Mouse (Mus musculus) lung, adult 2 months (tissue): Measurements from ENCODE around the gene Cntn5. TPM values are rescaled to one million over a fixed set of nuclear protein-coding genes. Genes with fewer than 3 reads are reported as not detected.

Experiments
- DNase-seq: peaks from one replicate; pipeline ENCODE4 v3.0.0; 2022
- H3K4me1 ChIP-seq: fragments of 200-500 bp; 2 replicates; pipeline ENCODE4 v1.6.1; 2011; ENCODE audit warnings: low read length; ENCODE audit not compliant: control insufficient read depth, insufficient read depth
- H3K4me3 ChIP-seq: fragments of 200-500 bp; replicated peaks from 2 replicates; pipeline ENCODE3; 2011; ENCODE audit warnings: low read depth, mild to moderate bottlenecking, control low read depth, low read length; ENCODE audit errors: extremely low read depth
- CTCF ChIP-seq: fragments of 200-500 bp; IDR thresholded peaks from 2 replicates; pipeline ENCODE4 v1.5.1; 2011; ENCODE audit warnings: mild to moderate bottlenecking, low read length, control low read depth; ENCODE audit not compliant: insufficient read depth
- POLR2A ChIP-seq: fragments of 200-500 bp; IDR thresholded peaks from 2 replicates; pipeline ENCODE4 v1.6.1; 2011; ENCODE audit warnings: low read depth, mild to moderate bottlenecking, control low read depth, low read length, borderline replicate concordance; ENCODE audit errors: extremely low read depth
- WGBS: fragments of 180-500 bp; shearing (Covaris S2); methylation state at CpG from one replicate; pipeline ENCODE4 v1.1.7; 2018; 5-methylcytosine and 5-hydroxymethylcytosine counted together
- polyA plus RNA-seq: library from polyadenylated mRNA; depleted of rRNA; stranded (reverse); fragments of >200 nt; gene quantifications from 2 replicates; pipeline ENCODE4 v1.2.3, GENCODE M21; 2012

Cntn5 gene
- polyA plus RNA-seq, 1 experiment = not detected

DNA sequence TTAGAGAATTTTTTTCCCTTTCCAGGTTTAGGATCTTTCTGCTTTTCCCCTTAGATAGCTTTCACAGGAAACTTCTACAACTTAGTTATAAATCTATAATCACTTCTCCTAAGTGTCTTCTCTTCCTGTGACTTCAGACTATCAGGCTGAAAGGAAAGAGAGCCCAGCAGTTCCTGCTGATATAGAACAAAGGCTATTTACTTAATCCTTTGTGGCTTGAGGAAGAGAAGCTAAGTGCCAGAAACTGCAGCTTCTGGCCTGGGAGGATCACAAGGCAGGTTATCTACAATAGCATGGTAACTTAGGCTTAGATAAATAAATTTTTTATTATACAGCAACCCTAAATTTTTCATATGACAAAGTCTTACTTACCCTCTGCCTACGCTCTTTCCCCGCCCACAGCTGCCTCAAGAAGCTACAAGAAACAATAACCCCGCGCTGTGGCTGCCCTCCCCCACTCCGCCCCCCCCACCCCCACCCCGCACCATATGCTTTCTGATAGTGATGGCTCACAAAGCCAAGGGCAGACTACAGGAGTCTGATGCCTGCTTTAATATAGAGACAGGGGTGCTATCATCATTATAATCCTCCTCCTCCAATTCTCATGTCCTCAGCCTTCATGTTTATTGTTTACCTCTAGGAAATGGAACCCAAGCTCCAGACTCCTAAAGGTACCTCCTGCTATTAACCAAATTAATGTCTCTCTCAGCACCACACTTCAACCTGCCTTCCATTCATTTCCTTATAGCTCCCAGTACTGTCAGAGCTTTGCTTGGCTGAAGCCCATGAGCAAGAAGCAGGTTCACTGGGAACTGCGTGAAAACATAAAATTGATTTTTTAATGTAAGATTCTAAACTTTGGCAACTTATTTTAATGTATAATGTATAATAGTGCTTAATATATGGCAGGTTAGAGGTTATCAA lies 1032.2 kb downstream of the Cntn5 start:
- Histone ChIP-seq H3K4me1 (no peaks in the 10 kb centered on the region), H3K4me3 (no peak overlapping the region)
- WGBS = 38% methylated on average over 7 of the region's 7 CpGs
- DNase-seq = no peak
- no peak for TF ChIP-seq CTCF
- TF ChIP-seq POLR2A = no peak

GRCm38 (mm10) chr9:9860631-9861030 lies 1043.9 kb downstream of the Cntn5 start:
- H3K4me3 ChIP-seq = no peak overlapping the region
- no peak for DNase-seq
- H3K4me1 ChIP-seq = no peaks in the 10 kb centered on the region
- TF ChIP-seq POLR2A (no peak), CTCF (no peak)
- WGBS = 72% methylated on average over 3 of the region's 3 CpGs

DNA sequence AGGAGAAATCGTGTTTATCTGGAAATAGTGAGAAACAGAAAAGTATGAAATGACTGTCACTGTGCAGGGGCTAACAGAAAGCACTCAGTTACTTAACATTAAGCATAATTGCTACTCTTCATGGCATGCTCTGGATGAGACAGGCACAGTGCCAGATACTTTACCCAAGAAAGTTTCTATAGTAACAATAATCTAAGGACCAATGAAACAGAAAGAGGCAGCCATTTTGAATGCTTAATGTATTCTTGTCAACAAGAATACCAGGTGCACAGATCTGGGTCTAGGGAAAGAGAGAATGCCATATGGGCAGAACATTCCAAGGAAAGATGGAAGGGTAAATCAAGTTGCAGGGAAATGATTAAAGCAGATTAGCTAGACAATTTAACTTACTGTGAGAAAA lies 1045.3 kb downstream of the Cntn5 start:
- 30% methylated on average over 1 of the region's 1 CpGs for WGBS
- no peak for DNase-seq
- Histone ChIP-seq H3K4me3 (no peak overlapping the region), H3K4me1 (no peaks in the 10 kb centered on the region)
- TF ChIP-seq CTCF (no peak), POLR2A (no peak)

DNA sequence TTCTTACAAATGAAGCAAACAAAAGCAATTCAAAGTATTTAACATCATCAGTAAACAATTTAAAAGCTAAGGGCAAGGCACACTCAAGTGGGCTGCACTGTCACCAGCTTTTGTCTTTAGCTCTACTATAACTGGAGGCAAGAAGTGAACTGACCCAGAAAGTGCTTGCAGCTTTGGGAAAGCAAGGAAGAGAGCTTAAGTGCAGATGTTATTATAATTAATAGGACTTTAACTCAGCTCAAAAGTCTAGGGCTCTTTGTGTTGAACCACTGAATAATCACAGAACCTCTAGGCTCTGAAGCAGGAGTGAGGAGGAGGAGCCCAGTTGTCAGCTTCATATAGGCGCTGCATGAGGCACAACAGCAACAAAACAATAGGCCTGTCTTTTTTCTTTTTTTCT lies 1049.8 kb downstream of the Cntn5 start:
- TF ChIP-seq CTCF (no peak), POLR2A (no peak)
- DNase-seq = no peak
- 63% methylated on average over 1 of the region's 1 CpGs for WGBS

DNA sequence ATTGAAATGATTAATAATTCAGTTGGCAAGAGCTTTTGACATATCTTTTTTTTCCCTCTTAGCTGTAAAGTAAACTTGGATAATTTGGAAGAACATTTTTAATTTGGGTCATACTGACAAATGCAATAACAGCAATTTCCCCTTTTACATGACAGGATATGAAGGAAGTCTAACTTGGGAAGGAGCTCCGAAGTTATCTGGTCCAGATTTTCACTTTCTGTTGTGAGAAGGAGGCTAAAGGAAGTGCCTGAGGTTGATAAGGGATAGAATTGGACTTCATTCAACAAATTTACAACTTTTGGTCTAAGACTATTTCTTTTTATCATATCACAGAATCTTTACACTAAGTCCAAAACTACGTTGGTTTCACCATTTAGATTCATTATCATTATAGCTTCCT lies 1074.3 kb downstream of the Cntn5 start:
- WGBS = 34% methylated on average over 2 of the region's 2 CpGs
- no peak for TF ChIP-seq POLR2A
- TF ChIP-seq CTCF = no peak
- H3K4me1 ChIP-seq = no peaks in the 10 kb centered on the region

More for the DNA sequence above, 1049.8 kb downstream of the Cntn5 start:
- Histone ChIP-seq H3K4me3 (no peak overlapping the region), H3K4me1 (no peaks in the 10 kb centered on the region)

GRCm38 (mm10) chr9:9819963-9820362 lies 1084.6 kb downstream of the Cntn5 start:
- no peak for DNase-seq
- Histone ChIP-seq H3K4me3 (no peak overlapping the region), H3K4me1 (no peaks in the 10 kb centered on the region)
- WGBS = 68% methylated on average over 1 of the region's 1 CpGs
- TF ChIP-seq CTCF = no peak
- no peak for TF ChIP-seq POLR2A

More for the DNA sequence above, 1074.3 kb downstream of the Cntn5 start:
- H3K4me3 ChIP-seq = no peak overlapping the region
- DNase-seq = no peak

DNA sequence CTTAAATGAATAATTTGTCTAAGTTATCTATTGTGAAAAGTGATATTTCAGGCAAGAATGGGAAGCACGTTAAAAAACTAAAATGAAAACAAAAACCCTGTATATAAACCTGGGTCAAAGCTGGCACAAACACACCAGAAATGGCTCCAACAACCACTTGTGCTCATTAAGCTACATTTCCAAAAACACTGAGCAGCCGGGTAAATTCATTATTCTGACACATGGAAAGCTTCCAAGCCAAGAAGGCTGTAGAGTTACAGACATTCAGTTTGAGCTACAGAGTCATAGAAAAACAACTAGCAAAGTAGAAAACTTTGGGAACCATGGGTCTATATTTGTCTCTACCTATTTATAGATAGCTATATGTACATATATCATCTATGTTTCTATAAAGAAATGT lies 1087.1 kb downstream of the Cntn5 start:
- TF ChIP-seq POLR2A = no peak
- no peak for TF ChIP-seq CTCF

DNA sequence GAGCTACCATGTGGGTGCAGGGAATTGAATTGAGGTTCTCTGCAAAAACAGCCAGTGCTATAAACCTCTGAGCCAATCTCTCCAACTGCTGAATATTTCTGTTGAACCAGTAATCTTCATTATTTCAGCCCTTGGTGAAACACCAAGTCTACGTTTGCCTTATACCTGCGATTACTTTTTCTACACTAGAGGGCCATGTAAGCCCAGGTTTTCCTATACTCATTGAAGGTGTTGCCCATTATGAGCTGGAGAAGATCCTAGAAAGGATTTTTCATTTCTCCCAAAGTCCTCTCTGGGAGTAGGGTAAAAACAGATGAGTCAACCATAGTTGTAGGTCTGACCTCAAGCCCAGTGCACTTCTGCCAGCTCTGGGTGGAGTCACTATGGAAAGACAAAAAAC lies 1105.0 kb downstream of the Cntn5 start:
- Histone ChIP-seq H3K4me1 (no peaks in the 10 kb centered on the region), H3K4me3 (no peak overlapping the region)
- DNase-seq = no peak
- 83% methylated on average over 2 of the region's 2 CpGs for WGBS
- no peak for TF ChIP-seq POLR2A

More for the DNA sequence above, 1087.1 kb downstream of the Cntn5 start:
- H3K4me1 ChIP-seq = no peaks in the 10 kb centered on the region
- H3K4me3 ChIP-seq = no peak overlapping the region
- no peak for DNase-seq
- 64% methylated on average over 2 of the region's 2 CpGs for WGBS

GRCm38 (mm10) chr9:9783680-9784079 lies 1120.9 kb downstream of the Cntn5 start:
- Histone ChIP-seq H3K4me1 (no peaks in the 10 kb centered on the region), H3K4me3 (no peak overlapping the region)
- DNase-seq = no peak
- TF ChIP-seq CTCF (no peak), POLR2A (no peak)
- WGBS = 47% methylated on average over 3 of the region's 3 CpGs
